Mouse (Mus musculus): Measurements from ENCODE around the gene Rbfox2.
"Not testable (repeated sequence)": the region's sequence is repeated elsewhere in the genome, so short reads cannot be mapped to it uniquely, and the experiment has no call there.

The Rbfox2 gene

DNA sequence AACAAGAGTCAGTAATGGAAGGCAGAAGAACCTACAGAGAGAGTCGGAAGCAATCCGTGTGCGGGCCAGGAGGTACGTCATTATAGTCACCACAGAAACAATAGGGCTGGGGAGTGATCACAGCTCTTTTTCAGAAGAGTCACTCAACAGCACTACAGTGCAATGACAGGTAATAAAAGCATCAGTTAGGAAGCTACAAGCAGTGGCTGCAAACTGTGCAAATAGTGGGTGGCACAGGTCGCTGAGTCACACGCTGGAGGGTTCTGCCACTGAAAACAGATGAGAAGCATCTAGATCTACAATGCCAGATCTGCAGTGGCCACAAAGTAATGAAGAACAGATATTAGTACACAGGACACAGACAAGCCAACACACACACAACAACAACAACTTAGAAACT is 32.9 kb downstream of the Rbfox2 start:
- DNase-seq (ENCODE audit: low spot score in 2 of 2) = no peak

DNA sequence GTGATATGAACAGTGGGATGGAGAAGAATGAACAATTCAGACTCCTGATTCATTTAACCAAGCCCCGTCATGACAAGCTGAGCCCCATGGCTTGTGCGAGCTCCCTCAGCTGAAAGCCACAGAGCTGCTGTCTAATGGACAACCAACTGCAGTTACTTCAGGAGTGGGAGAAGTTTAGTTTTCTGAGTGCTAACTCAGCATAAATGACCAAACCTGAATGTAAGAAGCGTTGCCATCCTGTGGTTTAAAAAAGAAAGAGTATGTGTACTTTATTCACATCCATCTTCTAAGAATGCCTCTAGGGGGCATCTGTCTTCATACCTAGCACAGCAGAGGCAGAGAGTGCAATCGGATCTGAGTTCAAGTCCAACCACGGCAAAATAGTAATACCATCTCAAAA is 35.5 kb downstream of the Rbfox2 start:
- no peak for DNase-seq (ENCODE audit: low spot score in 2 of 2)

DNA sequence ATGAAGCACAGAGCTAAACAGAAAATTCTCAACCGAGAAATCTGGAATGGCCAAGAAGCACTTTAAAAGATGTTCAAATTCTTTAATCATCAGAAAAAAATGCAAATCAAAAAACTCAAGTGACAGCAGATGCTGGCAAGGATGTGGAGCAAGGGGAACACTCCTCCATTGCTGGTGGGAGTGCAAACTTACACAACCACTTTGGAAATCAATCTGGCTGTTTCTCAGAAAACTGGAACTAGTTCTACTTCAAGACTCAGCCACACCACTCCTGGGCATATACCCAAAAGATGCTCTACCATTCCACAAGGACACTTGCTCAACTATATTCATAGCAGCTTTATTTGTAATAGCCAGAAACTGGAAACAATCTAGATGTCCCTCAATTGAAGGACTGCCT is 37.3 kb downstream of the Rbfox2 start:
- not testable (repeated sequence) for DNase-seq (ENCODE audit: low spot score in 2 of 2)

- no peak for DNase-seq (ENCODE audit: low spot score in 2 of 2)
These were observed 38.4 kb downstream of the Rbfox2 start for GRCm38 (mm10) chr15:77268415-77268814.

DNA sequence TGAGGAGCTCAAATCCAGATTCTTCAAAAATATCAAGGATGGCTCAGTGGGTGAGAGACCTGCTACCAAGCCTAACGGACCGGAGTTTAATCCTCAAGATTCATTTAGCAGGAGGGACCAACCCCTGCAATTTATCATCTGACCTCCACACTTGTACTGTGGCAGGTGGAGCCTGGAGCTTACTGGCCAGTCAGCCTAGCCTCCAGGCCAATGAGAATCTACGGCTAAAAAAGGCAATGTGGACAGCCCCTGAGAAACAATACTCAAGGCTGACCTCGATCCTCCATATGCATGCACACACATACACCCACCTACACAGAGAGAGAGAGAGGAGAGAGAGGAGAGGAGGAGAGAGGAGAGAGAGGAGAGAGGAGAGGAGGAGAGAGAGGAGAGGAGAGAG is 41.5 kb downstream of the Rbfox2 start:
- no peak for DNase-seq (ENCODE audit: low spot score in 2 of 2)

DNA sequence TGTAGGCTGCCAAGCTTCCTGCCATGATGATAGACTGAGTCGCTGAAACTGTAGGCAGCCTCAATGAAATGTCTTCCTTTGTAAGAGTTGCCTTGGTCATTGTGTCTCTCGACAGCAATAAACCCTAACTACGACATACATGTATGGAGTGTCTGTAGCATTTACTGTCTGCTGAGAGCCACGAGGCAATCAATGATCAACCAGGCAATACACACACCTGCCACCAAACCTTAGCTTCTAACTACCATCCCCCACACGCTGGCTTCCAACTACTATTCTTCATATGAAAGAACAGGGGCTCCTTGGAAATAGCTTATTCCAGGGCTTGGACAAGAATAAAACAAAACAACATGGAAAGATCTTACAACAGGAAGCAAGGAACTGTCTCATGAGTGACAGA is 42.5 kb downstream of the Rbfox2 start:
- no peak for DNase-seq (ENCODE audit: low spot score in 2 of 2)

- no peak for DNase-seq (ENCODE audit: low spot score in 2 of 2)
These were observed 44.0 kb downstream of the Rbfox2 start for GRCm38 (mm10) chr15:77262782-77263181.

DNA sequence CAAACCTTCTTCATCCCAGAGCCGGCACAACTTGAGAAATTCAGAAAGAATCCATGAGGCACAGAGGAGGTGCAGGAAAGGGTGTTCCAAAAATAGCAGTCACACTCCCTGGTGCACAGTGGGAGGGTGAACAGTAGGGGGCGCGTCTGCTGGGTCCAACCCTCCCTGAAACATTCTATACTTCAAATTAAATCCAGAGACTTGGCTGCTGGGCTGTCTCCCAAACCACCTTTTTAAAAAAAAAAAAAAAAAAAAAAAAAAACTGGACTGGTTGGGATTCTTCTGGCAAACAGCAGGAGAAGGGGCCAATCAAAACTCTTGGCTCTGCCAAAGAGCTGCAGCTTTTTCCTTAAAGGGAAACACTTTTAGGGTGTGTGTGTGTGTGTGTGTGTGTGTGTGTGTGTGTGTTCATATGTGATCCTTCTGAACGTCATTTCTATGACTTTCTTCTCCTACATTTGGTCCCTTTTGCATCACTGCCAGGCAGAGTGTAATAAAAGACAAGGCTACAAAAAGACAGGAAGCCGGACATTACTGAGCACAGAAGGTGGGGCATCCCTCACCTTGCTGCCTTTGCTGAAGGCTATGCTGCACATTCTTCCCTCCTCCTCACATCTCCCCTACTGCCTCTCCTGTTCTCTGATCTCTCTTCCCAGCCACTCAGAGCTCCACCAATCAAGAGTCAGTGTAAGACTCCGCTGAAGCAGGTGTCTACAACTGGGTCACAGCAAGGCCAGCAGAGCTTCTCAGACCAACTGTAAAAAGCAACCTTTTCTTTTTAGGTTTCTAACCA is 49.2 kb downstream of the Rbfox2 start:
- DNase-seq (ENCODE audit: low spot score in 2 of 2) = peak; percentile 49 to 61

- no peak for DNase-seq (ENCODE audit: low spot score in 2 of 2)
These were observed 50.0 kb downstream of the Rbfox2 start for GRCm38 (mm10) chr15:77256782-77257181.

DNA sequence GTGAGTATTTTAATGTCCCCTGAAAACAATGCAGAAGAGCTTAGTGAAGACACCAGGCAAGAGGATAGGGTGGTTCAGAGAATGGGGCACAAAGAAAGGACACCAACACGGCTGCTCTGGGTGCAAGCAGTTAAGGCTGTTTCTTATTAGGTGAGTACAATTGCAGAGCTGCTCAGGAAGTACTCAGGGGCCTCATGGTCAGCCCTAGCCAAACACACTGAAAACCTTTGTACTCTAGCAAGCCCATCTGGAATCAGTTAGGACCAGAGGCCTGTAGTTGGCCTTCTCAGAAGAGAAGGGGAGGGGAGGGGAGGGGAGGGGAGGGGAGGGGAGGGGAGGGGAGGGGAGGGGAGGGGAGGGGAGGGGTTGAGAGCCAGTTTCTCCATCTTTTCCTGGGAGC is 52.2 kb downstream of the Rbfox2 start:
- no peak for DNase-seq (ENCODE audit: low spot score in 2 of 2)

DNA sequence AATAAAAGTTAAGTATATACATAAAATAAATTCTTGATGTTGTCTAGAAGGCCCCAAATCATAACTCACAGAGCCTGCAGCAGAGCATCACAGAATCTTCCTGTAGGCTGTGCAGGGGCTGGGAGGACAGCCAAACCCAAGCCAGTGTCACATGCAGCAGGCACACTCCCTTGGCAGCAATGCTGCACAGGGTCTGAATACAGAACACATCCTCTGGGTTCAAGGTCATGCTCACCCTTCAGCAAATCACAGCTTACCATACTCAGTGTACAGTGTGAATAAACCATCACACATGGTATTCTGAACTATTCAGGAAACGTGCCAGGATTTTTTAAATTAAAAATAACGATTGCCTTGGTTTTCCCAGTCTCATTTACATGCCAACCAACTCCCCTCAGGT is 52.7 kb downstream of the Rbfox2 start:
- DNase-seq (ENCODE audit: low spot score in 2 of 2) = peak in 1 of 2 experiments; percentile 32

- no peak for DNase-seq (ENCODE audit: low spot score in 2 of 2)
These were observed 55.1 kb downstream of the Rbfox2 start for GRCm38 (mm10) chr15:77251706-77252105.

- no peak for DNase-seq (ENCODE audit: low spot score in 2 of 2)
These were observed 56.0 kb downstream of the Rbfox2 start for GRCm38 (mm10) chr15:77250806-77251205.

- no peak for DNase-seq (ENCODE audit: low spot score in 2 of 2)
These were observed 57.4 kb downstream of the Rbfox2 start for GRCm38 (mm10) chr15:77249421-77249820.

DNA sequence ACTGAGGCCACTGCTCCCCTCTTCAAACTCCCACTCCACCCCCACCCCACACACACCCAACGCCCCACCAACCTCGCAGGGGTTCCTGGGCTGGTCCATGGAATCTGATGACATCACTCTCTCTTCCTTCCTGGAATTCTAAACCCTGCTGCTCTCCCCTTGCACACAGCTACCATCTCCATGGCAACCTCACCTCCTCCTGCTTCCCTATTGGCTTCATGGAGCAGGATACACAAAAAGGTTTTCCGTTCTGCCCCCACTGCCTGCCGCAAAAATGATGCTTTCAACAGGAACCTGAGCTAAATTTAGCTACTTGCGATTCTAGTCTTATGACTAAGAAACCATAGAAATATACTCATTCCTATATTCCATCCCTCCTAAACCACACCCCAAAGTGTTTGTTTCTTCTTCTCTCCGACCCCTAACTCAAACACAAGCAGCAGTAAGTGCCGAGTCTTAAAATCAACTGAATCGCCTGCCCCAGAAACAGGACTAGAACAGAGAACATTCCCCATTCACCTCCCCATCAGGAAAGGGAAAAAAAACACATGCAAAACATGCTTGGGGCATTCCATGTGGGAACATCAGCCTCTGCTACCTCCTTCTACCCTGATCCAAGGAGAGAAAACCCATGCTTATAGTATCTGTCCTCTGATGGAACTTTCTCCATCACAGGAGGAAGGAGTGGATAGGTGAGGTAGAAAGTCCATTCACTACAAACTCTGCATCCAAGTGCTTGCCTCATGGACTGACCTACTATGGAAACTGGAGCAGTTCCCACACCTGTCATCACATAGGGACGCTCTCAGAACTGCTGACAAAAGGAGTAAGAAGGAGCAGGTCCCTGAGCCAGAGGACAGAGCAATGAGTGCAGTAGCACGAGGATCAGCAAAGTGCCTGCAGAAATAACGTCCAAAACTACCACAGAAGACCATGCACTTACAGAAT is 61.1 kb downstream of the Rbfox2 start:
- DNase-seq (ENCODE audit: low spot score in 2 of 2) = peak; percentile 79 to 90

- no peak for DNase-seq (ENCODE audit: low spot score in 2 of 2)
These were observed 62.2 kb downstream of the Rbfox2 start for GRCm38 (mm10) chr15:77244634-77245033.

- DNase-seq (ENCODE audit: low spot score in 2 of 2) = no peak
These were observed 62.8 kb downstream of the Rbfox2 start for GRCm38 (mm10) chr15:77243876-77244560.

DNA sequence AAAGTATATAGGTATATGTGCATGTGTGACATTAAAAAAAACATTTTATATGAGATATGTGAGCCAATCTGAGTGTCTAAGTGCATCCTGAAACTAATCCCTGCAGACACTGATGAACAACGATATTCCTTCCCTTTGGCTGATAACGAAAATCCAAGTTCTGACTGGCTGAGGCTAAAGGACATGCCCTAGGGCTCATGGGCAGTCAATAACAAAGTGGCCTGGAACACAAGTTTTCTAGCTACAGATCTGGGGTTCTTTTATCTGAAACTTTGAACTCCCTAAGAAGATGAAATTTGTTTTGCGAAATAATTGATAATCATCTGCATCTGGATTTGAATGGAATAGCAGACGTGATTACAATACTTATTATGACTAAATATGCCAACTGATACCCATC is 66.2 kb downstream of the Rbfox2 start:
- no peak for DNase-seq (ENCODE audit: low spot score in 2 of 2)

DNA sequence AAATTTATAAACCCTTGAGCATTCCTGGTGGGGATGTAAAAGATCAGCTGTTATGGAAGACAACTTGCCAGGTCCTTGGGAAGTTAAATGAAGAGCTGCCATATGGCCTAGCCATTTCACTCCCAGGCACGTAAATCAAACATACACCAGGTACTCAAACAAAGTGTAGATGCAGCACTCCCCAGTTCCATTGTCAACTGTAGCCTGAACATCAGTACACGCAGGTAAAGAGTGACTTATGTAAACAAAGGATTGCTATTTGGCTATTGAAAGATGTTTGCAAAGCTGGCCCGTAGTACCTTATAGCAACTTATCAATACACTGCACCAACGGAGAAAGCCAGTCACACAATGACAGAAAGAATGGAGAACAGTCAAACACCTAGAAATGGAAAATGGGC is 67.2 kb downstream of the Rbfox2 start:
- no peak for DNase-seq (ENCODE audit: low spot score in 2 of 2)

- DNase-seq (ENCODE audit: low spot score in 2 of 2) = no peak
These were observed 69.1 kb downstream of the Rbfox2 start for GRCm38 (mm10) chr15:77237661-77238060.

- DNase-seq (ENCODE audit: low spot score in 2 of 2) = no peak
These were observed 70.7 kb downstream of the Rbfox2 start for GRCm38 (mm10) chr15:77236055-77236567.

GRCm38 (mm10) chr15:77235551-77235950 is 71.3 kb downstream of the Rbfox2 start:
- DNase-seq (ENCODE audit: low spot score in 2 of 2) = no peak
